Mouse (Mus musculus) liver, postnatal 0 days (tissue): ENCODE results near the gene Sema5a. TPM values are rescaled to one million over a fixed set of nuclear protein-coding genes. Genes with fewer than 3 reads are reported as not detected.

Experiments
- ATAC-seq: fragments of 200-750 bp; cut with Nextera tagmentation; 2 replicates; pipeline ENCODE4 v1.8.0; 2017; ENCODE audit warnings: mild to moderate bottlenecking, moderate library complexity
- DNase-seq: peaks from one replicate; pipeline ENCODE4 v3.0.0-alpha.2; 2016
- H3K27ac ChIP-seq: fragments of 300-500 bp; sonication (generic); 2 replicates; pipeline ENCODE4 v1.5.1; 2014; ENCODE audit warnings: antibody characterized with exemption, moderate library complexity, mild to moderate bottlenecking, low read depth
- H3K27me3 ChIP-seq: fragments of 300-500 bp; sonication (generic); 2 replicates; pipeline ENCODE4 v1.6.1; 2014; ENCODE audit warnings: low read length, control low read depth, mixed read lengths; ENCODE audit not compliant: insufficient read depth
- H3K36me3 ChIP-seq: fragments of 300-500 bp; sonication (generic); replicated peaks from 2 replicates; pipeline ENCODE4 v1.6.1; 2014; ENCODE audit warnings: mild to moderate bottlenecking, control low read depth, low read length, moderate library complexity, mixed read lengths; ENCODE audit not compliant: insufficient read depth
- H3K4me1 ChIP-seq: fragments of 300-500 bp; sonication (generic); 2 replicates; pipeline ENCODE4 v1.6.1; 2014; ENCODE audit warnings: antibody characterized with exemption, mild to moderate bottlenecking, control low read depth; ENCODE audit not compliant: insufficient read depth
- H3K4me2 ChIP-seq: fragments of 300-500 bp; sonication (generic); 2 replicates; pipeline ENCODE4 v1.6.1; 2014; ENCODE audit warnings: low read depth, mild to moderate bottlenecking, low read length, moderate library complexity, mixed read lengths
- H3K4me3 ChIP-seq: fragments of 300-500 bp; sonication (generic); 2 replicates; pipeline ENCODE4 v1.5.1; 2014; ENCODE audit warnings: low read depth, low read length
- H3K9ac ChIP-seq: fragments of 300-500 bp; sonication (generic); replicated peaks from 2 replicates; pipeline ENCODE4 v1.6.1; 2014; ENCODE audit warnings: mild to moderate bottlenecking, moderate library complexity
- H3K9me3 ChIP-seq: fragments of 300-500 bp; sonication (generic); 2 replicates; pipeline ENCODE4 v1.6.1; 2016; ENCODE audit warnings: mild to moderate bottlenecking, control low read depth, low read length, mixed read lengths
- CTCF ChIP-seq: sonication (generic); IDR thresholded peaks from 2 replicates; pipeline ENCODE4 v1.5.1; 2016; ENCODE audit warnings: antibody characterized with exemption, low read depth
- EP300 ChIP-seq: IDR thresholded peaks from 2 replicates; pipeline ENCODE4 v1.6.1; 2016; ENCODE audit warnings: antibody characterized with exemption, low read depth, mild to moderate bottlenecking
- WGBS: fragments of 180-500 bp; shearing (Covaris S2); extraction: QIAGEN DNeasy Blood & Tissue Kit; methylation state at CpG from one replicate; pipeline ENCODE4 v1.1.7; 2014; ENCODE audit not compliant: insufficient replicate concordance; 5-methylcytosine and 5-hydroxymethylcytosine counted together
- polyA plus RNA-seq: library from polyadenylated mRNA; unstranded; fragments of >200 nt; fragmentation: Nextera tagmentation; extraction: Ambion mirVana; gene quantifications from 2 replicates; pipeline ENCODE4 v1.2.1, GENCODE M21; 2015

Sema5a gene
- polyA plus RNA-seq, 1 experiment from 2014 or later, result 0.36 TPM

DNA sequence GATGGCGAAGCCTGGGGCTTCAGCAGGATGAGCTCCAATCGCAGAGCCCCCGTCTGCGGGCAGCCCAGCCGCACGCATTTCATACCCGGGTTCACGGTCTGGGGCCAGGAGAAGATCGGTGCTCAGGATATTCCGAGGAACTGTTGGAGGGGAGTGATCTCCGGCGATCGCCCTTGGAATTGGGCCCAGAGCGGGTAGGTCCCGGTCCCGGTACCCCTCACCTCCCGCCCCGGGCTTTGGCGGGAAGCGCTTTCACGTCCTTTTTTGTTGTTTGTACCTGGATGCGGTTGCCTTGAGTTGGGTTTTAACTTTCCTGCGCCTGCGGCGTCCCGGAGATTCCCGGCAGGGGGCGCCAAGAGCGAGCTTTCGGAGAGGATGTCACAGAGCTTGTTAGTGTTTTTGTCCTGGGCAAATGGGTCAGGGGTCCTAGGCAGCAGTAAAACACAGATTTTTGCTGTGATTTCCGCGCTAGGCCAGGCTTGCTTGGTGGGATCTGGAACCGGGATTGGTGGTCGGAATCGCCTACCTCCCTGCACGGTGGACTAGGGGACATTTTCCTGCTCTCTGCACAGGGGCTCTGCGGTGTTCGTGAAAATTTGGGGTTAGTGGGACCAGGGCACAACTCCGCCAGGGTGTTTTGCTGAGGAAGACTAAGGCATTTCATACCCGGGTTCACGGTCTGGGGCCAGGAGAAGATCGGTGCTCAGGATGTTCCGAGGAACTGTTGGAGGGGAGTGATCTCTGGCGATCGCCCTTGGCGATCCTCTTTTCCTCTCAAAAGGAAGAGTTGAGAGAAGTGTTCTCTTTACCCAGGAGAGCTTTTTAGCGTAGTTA lies 1.4 kb downstream of the Sema5a start:
- Histone ChIP-seq H3K27me3 (peaks cover 13% of the 10 kb centered on the region; the same call in 1 of the 2 replicates), H3K27ac (no peak overlapping the region), H3K9me3 (no peaks in the 10 kb centered on the region), H3K36me3 (no peaks in the 10 kb centered on the region), H3K9ac (no peak overlapping the region), H3K4me3 (peak overlapping the region; percentile 61), H3K4me2 (peak overlapping the region; percentile 93), H3K4me1 (peaks cover 14% of the 10 kb centered on the region)
- peak; percentile 81 for DNase-seq
- 2% methylated on average over 47 of the region's 47 CpGs for WGBS
- no peak for ATAC-seq
- TF ChIP-seq EP300 (no peak), CTCF (peak; percentile 71)

DNA sequence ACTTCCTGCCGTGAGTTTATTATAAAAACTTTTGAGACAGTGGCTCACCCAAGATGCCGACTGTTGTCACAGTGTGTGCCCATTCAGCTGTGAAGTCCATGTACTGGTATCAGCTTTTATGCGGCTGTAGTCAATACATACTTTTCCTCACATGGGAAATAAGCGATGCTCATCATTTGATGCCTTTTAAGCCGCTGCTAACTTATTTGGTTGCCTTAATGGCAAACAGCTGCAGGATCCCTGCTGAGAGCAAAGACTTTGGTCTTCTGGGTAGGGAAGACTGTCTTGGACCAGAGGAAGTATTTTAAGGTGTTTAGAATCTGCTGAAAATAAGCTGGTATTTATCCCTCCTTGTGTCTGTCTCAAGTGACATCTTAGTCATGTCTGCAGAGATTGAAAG lies 2.7 kb downstream of the Sema5a start:
- 66% methylated on average over 5 of the region's 5 CpGs for WGBS
- no peak for TF ChIP-seq CTCF
- no peak for TF ChIP-seq EP300
- Histone ChIP-seq H3K27ac (no peak overlapping the region), H3K4me2 (no peak overlapping the region), H3K9me3 (no peaks in the 10 kb centered on the region), H3K9ac (no peak overlapping the region), H3K4me1 (peaks cover 14% of the 10 kb centered on the region), H3K36me3 (no peaks in the 10 kb centered on the region), H3K4me3 (no peak overlapping the region), H3K27me3 (peaks cover 13% of the 10 kb centered on the region; the same call in 1 of the 2 replicates)
- DNase-seq (no peak), ATAC-seq (no peak)

DNA sequence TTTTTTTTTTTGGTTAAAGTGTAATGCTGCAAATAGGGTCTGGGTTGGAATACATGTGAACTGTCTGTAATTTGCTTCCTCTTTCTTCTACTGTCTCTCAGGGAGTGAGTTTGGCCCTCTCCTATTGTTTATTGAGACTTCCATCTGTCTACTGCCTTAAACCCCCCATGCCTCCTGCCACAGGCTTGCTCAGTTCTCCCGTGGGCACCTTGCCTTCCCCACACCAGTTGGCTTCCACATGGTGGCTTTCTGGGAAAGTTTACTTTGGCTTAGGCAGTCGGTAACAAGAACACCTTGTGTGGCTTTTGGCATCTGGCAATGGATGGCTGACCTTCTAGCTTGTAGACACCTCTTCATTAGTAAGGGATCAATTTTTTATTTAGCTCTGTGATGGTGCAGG lies 10.2 kb downstream of the Sema5a start:
- DNase-seq (no peak), ATAC-seq (no peak)
- Histone ChIP-seq H3K27ac (no peak overlapping the region), H3K4me2 (no peak overlapping the region), H3K36me3 (no peaks in the 10 kb centered on the region), H3K9ac (no peak overlapping the region), H3K4me1 (no peaks in the 10 kb centered on the region), H3K4me3 (no peak overlapping the region), H3K9me3 (no peaks in the 10 kb centered on the region), H3K27me3 (no peaks in the 10 kb centered on the region)
- TF ChIP-seq CTCF, result no peak
- TF ChIP-seq EP300, result no peak
- 66% methylated on average over 2 of the region's 2 CpGs for WGBS

DNA sequence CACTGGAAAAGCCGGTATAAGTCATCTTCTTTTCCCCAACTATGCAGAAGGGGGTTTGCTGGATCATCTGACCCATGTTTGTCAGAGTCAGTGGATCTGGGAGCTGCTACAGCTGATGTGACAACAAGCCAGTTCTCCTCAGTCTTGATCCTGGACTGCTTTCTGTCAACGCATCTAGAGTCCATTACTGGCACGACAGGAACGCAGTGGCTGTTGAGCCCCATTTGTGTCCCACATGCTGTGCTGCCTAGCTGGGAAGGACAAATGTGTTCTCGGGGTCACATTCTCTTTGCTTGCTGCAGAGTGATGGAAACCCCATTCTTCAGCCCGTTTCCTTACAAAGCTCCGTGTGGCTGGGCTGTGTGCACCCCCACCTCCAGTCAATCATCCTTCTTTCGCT lies 12.7 kb downstream of the Sema5a start:
- WGBS, result 74% methylated on average over 8 of the region's 8 CpGs
- Histone ChIP-seq H3K4me2 (no peak overlapping the region), H3K9ac (no peak overlapping the region), H3K36me3 (no peaks in the 10 kb centered on the region), H3K27me3 (no peaks in the 10 kb centered on the region), H3K4me1 (no peaks in the 10 kb centered on the region), H3K4me3 (no peak overlapping the region), H3K27ac (no peak overlapping the region), H3K9me3 (no peaks in the 10 kb centered on the region)
- no peak for ATAC-seq
- TF ChIP-seq CTCF, result no peak
- TF ChIP-seq EP300, result no peak
- no peak for DNase-seq

DNA sequence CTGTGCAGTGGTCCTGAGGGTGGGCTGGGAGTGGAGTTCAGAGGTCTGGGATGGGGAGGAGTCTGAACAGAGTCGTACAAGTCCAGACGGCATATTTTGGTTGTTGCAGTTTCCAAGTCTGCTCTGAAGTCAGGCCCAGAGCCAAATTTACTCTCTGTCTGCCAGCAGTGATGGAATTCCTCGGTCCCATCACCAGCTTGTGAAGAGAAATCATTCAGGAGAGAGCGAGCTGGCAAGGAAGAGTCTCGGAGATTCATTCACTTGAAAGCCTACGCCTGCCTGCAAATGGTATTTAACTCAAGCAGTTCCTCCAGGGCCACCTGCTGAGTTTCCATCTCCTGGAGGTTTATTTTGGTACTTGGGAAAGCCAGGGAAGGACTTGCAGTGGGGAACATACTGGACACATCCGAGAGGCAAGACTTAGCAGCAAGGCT lies 13.3 kb downstream of the Sema5a start:
- Histone ChIP-seq H3K27me3 (no peaks in the 10 kb centered on the region), H3K4me2 (no peak overlapping the region), H3K36me3 (no peaks in the 10 kb centered on the region), H3K4me1 (no peaks in the 10 kb centered on the region), H3K27ac (no peak overlapping the region), H3K9me3 (no peaks in the 10 kb centered on the region), H3K9ac (no peak overlapping the region), H3K4me3 (no peak overlapping the region)
- TF ChIP-seq CTCF (no peak), EP300 (no peak)
- DNase-seq, result no peak
- 67% methylated on average over 7 of the region's 7 CpGs for WGBS
- ATAC-seq, result no peak

DNA sequence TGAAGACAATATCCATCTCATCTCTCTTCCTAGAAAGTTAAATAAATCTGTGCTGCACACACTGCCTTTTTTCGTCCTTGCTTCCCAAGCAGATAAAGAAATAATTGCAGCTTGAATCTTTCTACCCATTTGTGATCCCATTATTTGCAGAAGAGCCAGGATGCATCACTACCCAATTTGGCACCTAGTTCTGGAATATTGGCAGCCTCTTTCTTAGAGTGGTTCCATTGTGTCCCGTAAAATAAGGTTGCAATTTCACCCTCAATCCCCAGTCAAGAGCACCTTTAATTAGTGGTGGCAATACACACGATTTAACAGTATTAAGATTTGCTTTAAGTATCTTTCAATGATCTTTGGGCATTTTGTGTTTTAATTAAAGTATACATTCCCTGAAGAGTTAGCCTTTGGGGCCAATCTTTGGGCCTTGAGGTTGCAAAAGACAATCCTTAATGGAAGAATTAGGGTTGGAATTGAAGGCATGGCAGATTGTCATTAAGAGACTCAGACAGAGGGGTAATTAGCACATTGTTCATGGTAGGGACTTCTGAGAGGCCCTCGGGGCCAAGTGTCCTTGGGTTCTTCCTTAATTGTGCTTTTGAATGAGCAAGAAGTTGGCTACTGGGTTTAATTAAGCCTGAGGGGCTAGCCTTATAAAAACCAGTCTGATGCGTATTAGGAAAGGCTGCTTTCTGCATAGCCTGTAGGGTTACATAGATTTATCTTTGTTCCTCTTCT lies 14.9 kb downstream of the Sema5a start:
- Histone ChIP-seq H3K4me2 (no peak overlapping the region), H3K9ac (no peak overlapping the region), H3K4me1 (no peaks in the 10 kb centered on the region), H3K36me3 (no peaks in the 10 kb centered on the region), H3K27ac (no peak overlapping the region), H3K4me3 (no peak overlapping the region), H3K9me3 (no peaks in the 10 kb centered on the region), H3K27me3 (no peaks in the 10 kb centered on the region)
- ATAC-seq, result no peak
- TF ChIP-seq CTCF (no peak), EP300 (no peak)
- no peak for DNase-seq
- 65% methylated on average over 5 of the region's 5 CpGs for WGBS
